Mouse (Mus musculus) liver, embryonic 11.5 days (tissue): Measurements from ENCODE around the gene Prss40. TPM values are rescaled to one million over a fixed set of nuclear protein-coding genes. Genes with fewer than 3 reads are reported as not detected.

ENCODE experiments used
- ATAC-seq: fragments of 200-750 bp; cut with Nextera tagmentation; replicated peaks from 2 replicates; pipeline ENCODE4 v1.8.0; 2017; ENCODE audit warnings: moderate number of reproducible peaks, mild to moderate bottlenecking, moderate TSS enrichment, moderate library complexity; ENCODE audit not compliant: low FRiP score
- DNase-seq: peaks from one replicate; pipeline ENCODE4 v3.0.0-alpha.2; 2017; ENCODE audit warnings: low spot score
- H3K27ac ChIP-seq: fragments of 300-500 bp; sonication (generic); 2 replicates; pipeline ENCODE4 v1.5.1; 2014; ENCODE audit warnings: mild to moderate bottlenecking, low read depth, low read length, control low read depth
- H3K27me3 ChIP-seq: fragments of 300-500 bp; sonication (generic); replicated peaks from 2 replicates; pipeline ENCODE4 v1.6.1; 2014; ENCODE audit warnings: low read length, mixed read lengths; ENCODE audit not compliant: control insufficient read depth, insufficient read depth
- H3K36me3 ChIP-seq: fragments of 300-500 bp; sonication (generic); 2 replicates; pipeline ENCODE4 v1.6.1; 2014; ENCODE audit warnings: mild to moderate bottlenecking, low read length, moderate library complexity, mixed read lengths; ENCODE audit not compliant: control insufficient read depth, insufficient read depth
- H3K4me1 ChIP-seq: fragments of 300-500 bp; sonication (generic); replicated peaks from 2 replicates; pipeline ENCODE4 v1.6.1; 2014; ENCODE audit warnings: low read length, mixed read lengths; ENCODE audit not compliant: control insufficient read depth, insufficient read depth
- H3K4me2 ChIP-seq: fragments of 300-500 bp; sonication (generic); 2 replicates; pipeline ENCODE4 v1.6.1; 2014; ENCODE audit warnings: mild to moderate bottlenecking, control low read depth, moderate library complexity
- H3K4me3 ChIP-seq: fragments of 300-500 bp; sonication (generic); 2 replicates; pipeline ENCODE4 v1.5.1; 2014; ENCODE audit warnings: low read depth, low read length, control low read depth
- H3K9ac ChIP-seq: fragments of 300-500 bp; sonication (generic); 2 replicates; pipeline ENCODE4 v1.6.1; 2014; ENCODE audit warnings: low read depth, low read length, control low read depth
- H3K9me3 ChIP-seq: fragments of 300-500 bp; sonication (generic); 2 replicates; pipeline ENCODE4 v1.6.1; 2016; ENCODE audit warnings: low read length, inconsistent platforms, mixed read lengths; ENCODE audit not compliant: control insufficient read depth
- WGBS: fragments of 180-500 bp; shearing (Covaris S2); extraction: QIAGEN DNeasy Blood & Tissue Kit; methylation state at CpG from one replicate; pipeline ENCODE4 v1.1.7; 2014; 5-methylcytosine and 5-hydroxymethylcytosine counted together
- polyA plus RNA-seq: library from polyadenylated mRNA; unstranded; fragments of >200 nt; fragmentation: Nextera tagmentation; extraction: Ambion mirVana; gene quantifications from 2 replicates; pipeline ENCODE4 v1.2.1, GENCODE M21; 2014

Prss40 gene
- polyA plus RNA-seq, 1 experiment from 2014 or later = not detected

DNA sequence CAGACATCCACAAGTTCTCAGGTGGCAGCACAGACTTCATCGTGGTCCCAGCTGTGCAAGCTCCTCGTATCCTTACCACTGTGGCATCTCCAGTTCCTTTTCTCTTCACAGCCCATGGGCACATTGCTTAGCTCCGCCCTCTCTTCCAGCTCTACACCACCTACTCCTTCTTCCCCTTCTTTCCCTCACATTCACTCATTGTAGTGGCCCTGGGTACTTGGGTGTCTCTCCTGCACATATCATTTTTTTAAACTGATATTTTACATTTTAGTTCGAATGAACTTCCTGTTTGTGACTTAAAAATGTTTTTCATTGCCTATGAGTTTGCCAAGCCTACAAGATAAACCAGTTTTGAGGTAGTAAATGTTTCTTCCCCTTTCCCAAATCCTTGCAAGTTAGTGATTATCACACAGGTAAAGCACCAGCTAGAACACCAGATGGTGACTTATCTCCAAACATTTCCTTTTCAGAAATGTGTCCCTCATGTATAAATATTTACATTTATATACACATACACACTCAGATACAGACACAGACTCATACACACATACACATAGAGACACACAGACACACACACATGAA, 54.7 kb downstream of the Prss40 start:
- DNase-seq (no peak), ATAC-seq (no peak)
- Histone ChIP-seq H3K9me3 (no peaks in the 10 kb centered on the region), H3K36me3 (no peaks in the 10 kb centered on the region), H3K4me2 (no peak overlapping the region), H3K4me3 (no peak overlapping the region), H3K4me1 (no peaks in the 10 kb centered on the region), H3K27me3 (no peaks in the 10 kb centered on the region), H3K9ac (no peak overlapping the region), H3K27ac (no peak overlapping the region)
- 67% methylated on average over 4 of the region's 4 CpGs for WGBS

- DNase-seq (no peak), ATAC-seq (no peak)
- H3K36me3 ChIP-seq = no peaks in the 10 kb centered on the region
- WGBS = 64% methylated on average over 7 of the region's 7 CpGs
- H3K27me3 ChIP-seq = no peaks in the 10 kb centered on the region
- no peak overlapping the region for H3K4me3 ChIP-seq
- no peaks in the 10 kb centered on the region for H3K4me1 ChIP-seq
- H3K9ac ChIP-seq = no peak overlapping the region
- H3K4me2 ChIP-seq = no peak overlapping the region
- no peak overlapping the region for H3K27ac ChIP-seq
- H3K9me3 ChIP-seq = no peaks in the 10 kb centered on the region
These were observed 55.4 kb downstream of the Prss40 start for GRCm38 (mm10) chr1:34505307-34505706.

- no peak for ATAC-seq
- Histone ChIP-seq H3K4me2 (no peak overlapping the region), H3K27ac (no peak overlapping the region), H3K27me3 (no peaks in the 10 kb centered on the region), H3K9ac (no peak overlapping the region), H3K4me3 (no peak overlapping the region), H3K36me3 (no peaks in the 10 kb centered on the region), H3K4me1 (no peaks in the 10 kb centered on the region), H3K9me3 (no peaks in the 10 kb centered on the region)
- no peak for DNase-seq
- WGBS = 69% methylated on average over 3 of the region's 3 CpGs
These were observed 57.8 kb downstream of the Prss40 start for GRCm38 (mm10) chr1:34502991-34503390.

Other genes starting within 250 kb of the Prss40 start
- 65.5 and 65.9 TPM in 2 replicates for gene Ccdc115, start 121.3 kb downstream of the Prss40 start, polyA plus RNA-seq
- 141 and 156 TPM in 2 replicates for gene Imp4, start 121.1 kb downstream of the Prss40 start, polyA plus RNA-seq
- gene Ptpn18, start 101.2 kb downstream of the Prss40 start, polyA plus RNA-seq = 23.2 and 23.5 TPM in 2 replicates
- gene Prss39, start 62.5 kb downstream of the Prss40 start, polyA plus RNA-seq = not detected in 2 replicates
- gene Cfc1, start 25.3 kb downstream of the Prss40 start, polyA plus RNA-seq = not detected in 2 replicates
- gene Amer3, start 18.7 kb upstream of the Prss40 start, polyA plus RNA-seq = not detected in 2 replicates